Mouse (Mus musculus) granulocyte monocyte progenitor cell, adult 5-6 weeks (primary cell): Measurements from ENCODE around the gene Tollip. TPM values are rescaled to one million over a fixed set of nuclear protein-coding genes. Genes with fewer than 3 reads are reported as not detected.

ENCODE experiments used
- total RNA-seq, 2 experiments: library from RNA; stranded (forward) in 1 of 2; stranded (reverse) in 1 of 2; fragments of 200-712, 200-1000 nt in 1 of 2; fragments of >200 nt in 1 of 2; fragmentation: Nextera tagmentation in 1 of 2; gene quantifications; 2 replicates each; pipeline ENCODE4 v1.2.3; 2014 to 2017

Gene Tollip
- total RNA-seq, 2 experiments from 2014 or later = 21.1 to 34.4 TPM

Other genes with a start within 250 kb of the Tollip start
- not detected in 2 replicates for gene Muc2, start 228.2 kb downstream of the Tollip start, total RNA-seq (2014; fragmentation: Nextera tagmentation)
- gene Muc2, start 228.2 kb downstream of the Tollip start, total RNA-seq (2017) = not detected in 2 replicates
- not detected in 2 replicates for gene Muc5ac, start 129.5 kb downstream of the Tollip start, total RNA-seq (2014; fragmentation: Nextera tagmentation)
- not detected in 2 replicates for gene Muc5ac, start 129.5 kb downstream of the Tollip start, total RNA-seq (2017)
- 0.04 and 0.21 TPM in 2 replicates for gene Muc5b, start 79.4 kb downstream of the Tollip start, total RNA-seq (2014; fragmentation: Nextera tagmentation)
- under 0.01 TPM in 2 replicates for gene Muc5b, start 79.4 kb downstream of the Tollip start, total RNA-seq (2017)
- not detected in 2 replicates for gene Brsk2, start 31.2 kb upstream of the Tollip start, total RNA-seq (2014; fragmentation: Nextera tagmentation)
- not detected in 2 replicates for gene Brsk2, start 31.2 kb upstream of the Tollip start, total RNA-seq (2017)
- gene Mob2, start 142.6 kb upstream of the Tollip start, total RNA-seq (2014; fragmentation: Nextera tagmentation) = 57.8 and 60.9 TPM in 2 replicates
- gene Mob2, start 142.6 kb upstream of the Tollip start, total RNA-seq (2017) = 51.2 and 63.4 TPM in 2 replicates
- not detected in 2 replicates for gene Dusp8, start 177.3 kb upstream of the Tollip start, total RNA-seq (2014; fragmentation: Nextera tagmentation)
- gene Dusp8, start 177.3 kb upstream of the Tollip start, total RNA-seq (2017) = not detected in 2 replicates
- gene Gm45618, start 202.2 kb upstream of the Tollip start, total RNA-seq (2014; fragmentation: Nextera tagmentation) = not detected in 2 replicates
- not detected in 2 replicates for gene Gm45618, start 202.2 kb upstream of the Tollip start, total RNA-seq (2017)
- not detected in 2 replicates for gene Gm39115, start 217.5 kb upstream of the Tollip start, total RNA-seq (2014; fragmentation: Nextera tagmentation)
- not detected in 2 replicates for gene Gm39115, start 217.5 kb upstream of the Tollip start, total RNA-seq (2017)
- gene Gm45337, start 226.1 kb upstream of the Tollip start, total RNA-seq (2014; fragmentation: Nextera tagmentation) = not detected in 2 replicates
- not detected in 2 replicates for gene Gm45337, start 226.1 kb upstream of the Tollip start, total RNA-seq (2017)
- not detected in 2 replicates for gene Gm29735, start 238.6 kb upstream of the Tollip start, total RNA-seq (2014; fragmentation: Nextera tagmentation)
- gene Gm29735, start 238.6 kb upstream of the Tollip start, total RNA-seq (2017) = not detected in 2 replicates
- not detected in 2 replicates for gene Gm4553, start 247.2 kb upstream of the Tollip start, total RNA-seq (2014; fragmentation: Nextera tagmentation)
- gene Gm4553, start 247.2 kb upstream of the Tollip start, total RNA-seq (2017) = not detected in 2 replicates